Mouse (Mus musculus): ENCODE measurements around the gene Spata20.

Spata20 gene

DNA sequence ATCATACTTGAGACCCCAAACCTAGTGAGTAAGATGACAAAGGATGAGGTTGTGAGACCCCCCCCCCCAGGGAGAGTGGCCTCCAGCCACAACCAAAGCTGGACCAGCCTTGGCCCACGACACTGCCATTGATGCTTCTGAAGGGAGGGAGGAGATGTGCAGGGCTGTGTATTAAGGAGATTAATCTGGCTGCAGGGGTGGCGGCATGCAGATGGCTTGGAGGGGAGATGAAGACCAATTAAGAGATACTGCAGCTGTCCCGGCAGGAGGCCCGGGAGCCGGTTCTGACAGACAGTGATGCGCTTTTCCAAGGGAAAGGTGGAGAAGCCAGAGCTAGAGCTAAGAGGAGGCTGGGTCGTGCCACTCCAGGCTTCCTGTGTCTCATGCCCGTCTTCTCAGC lies 36.7 kb downstream of the Spata20 start:
- no peak for DNase-seq

- no peak for DNase-seq
Measured at GRCm38 (mm10) chr11:94447017-94447416, 39.0 kb downstream of the Spata20 start.

DNA sequence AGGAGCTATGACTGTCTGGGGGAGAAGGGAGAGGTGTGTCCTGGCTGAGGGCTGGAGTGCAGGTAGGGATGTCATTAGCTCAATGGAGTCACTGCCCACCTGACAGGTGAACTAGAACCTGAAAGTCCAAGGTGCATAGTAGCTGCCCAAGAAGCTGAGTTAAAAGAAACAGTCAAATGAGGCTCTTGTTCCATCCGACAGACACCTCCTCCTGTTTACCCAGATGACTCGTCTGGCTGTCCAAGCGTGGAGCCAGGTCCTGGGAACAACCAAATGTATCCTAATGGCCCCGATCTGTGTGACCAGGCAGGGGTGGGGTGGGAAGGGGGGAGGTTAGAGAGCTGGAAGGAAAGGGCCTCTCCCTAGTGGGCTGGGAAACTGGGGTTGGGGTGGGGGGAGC lies 40.7 kb downstream of the Spata20 start:
- DNase-seq: no peak

- no peak for DNase-seq
Measured at GRCm38 (mm10) chr11:94444829-94445228, 41.1 kb downstream of the Spata20 start.

DNA sequence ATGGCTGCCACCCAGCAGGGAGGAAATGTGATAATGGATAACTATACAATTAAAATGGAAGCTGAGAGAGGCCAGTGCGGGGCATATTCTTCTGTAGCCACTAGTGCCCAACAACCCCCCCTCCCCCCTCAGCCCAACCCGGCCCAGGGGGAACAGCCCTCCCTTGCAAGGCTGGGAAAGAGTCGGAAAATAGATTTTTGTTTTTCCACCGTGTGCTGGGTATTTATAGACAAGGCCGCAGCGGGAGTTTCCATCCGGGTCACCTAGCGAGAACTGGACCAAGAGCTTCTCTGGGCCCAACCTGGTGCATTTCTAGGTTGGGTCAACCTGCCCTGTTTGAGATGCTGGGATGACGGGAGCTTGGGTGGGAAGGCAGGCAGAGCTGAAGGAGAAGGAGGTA lies 44.2 kb downstream of the Spata20 start:
- DNase-seq: no peak

DNA sequence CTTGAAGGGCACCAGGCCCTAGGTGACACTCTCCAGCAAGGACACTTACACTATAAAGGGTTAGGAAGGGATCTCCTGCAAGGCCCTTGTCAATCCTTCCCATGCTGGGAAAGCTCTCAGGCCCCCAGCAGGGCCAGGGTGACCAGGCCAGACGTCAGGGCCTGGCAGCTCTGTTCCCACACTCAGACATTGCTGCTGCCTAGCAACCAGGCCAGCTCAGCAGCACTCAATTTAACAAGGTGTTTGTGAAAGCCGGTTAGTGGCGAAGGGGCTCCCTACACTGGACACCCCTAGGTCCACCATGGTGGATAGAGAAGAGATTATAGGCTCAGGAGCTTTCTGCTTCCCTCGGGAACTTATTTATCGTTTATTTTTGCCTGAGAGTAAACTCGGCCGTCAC lies 44.9 kb downstream of the Spata20 start:
- no peak for DNase-seq

DNA sequence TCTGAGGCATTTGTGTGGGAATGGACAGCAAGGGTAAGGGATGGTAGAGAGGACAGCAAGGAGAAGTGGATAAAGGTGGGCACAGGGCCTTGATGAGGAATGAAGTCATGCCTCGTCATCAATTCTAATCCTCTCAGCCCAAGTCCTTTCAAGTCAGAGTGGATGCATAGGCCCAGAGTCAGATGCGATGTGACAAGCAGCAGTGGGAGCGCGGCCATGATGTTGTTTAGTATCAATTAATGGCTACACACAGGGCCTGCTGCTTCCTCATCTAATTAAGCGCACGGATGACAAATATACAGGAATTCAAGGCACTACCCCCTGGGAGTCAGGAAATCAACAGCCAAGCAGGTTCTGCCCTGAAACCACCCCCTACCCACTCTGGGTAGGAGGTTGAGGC lies 45.6 kb downstream of the Spata20 start:
- no peak for DNase-seq

DNA sequence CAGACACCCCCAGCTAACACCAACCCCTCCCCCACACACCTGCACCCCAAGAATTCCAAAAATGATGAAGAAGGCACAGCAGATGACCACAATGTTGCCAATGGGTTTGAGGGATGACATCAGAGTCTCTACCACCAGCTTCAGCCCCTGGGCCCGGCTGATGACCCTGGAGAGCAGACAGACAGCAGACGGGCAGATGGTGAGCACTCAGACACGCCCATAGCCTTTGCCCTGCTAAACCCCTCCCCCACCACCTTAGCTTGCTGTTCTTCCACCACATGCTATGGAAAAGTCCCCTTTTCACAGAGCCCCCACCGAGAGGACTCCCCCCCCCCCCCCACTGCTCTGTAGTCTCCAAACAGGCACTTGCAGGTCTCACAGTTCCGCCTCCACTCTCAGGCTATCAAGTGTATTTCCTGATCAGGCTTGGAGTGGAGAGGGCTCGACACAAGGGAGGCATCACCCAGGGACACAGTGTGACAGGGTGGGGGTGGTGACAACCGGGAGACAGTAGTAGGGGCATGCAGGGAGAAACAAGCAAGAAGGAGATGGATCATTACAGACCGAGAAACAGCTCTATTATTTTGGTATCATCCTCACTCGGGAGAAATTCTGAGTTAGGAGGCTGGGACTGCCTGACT lies 56.8 kb downstream of the Spata20 start:
- no peak for DNase-seq
